Mouse (Mus musculus) induced T-regulatory cell, adult 2 months (primary cell): ENCODE measurements at regions not wholly inside any gene's neighbourhood (a gene's known extent, or its start where the extent isn't known, plus 50 kb on each side); places are given as distances from the start of the nearest gene placed in this dataset.
"Not testable (repeated sequence)": the region's sequence is repeated elsewhere in the genome, so short reads cannot be mapped to it uniquely, and the experiment has no call there.

ENCODE experiments used
- DNase-seq: peaks from one replicate; pipeline ENCODE4 v3.0.0-alpha.2; 2012; ENCODE audit warnings: low read depth

- DNase-seq: no peak
Measured at GRCm38 (mm10) chr3:153144217-153144616, 162.2 kb upstream of the St6galnac5 start.

GRCm38 (mm10) chr3:153140985-153141384 is 158.9 kb upstream of the St6galnac5 start:
- no peak for DNase-seq

- no peak for DNase-seq
Measured at GRCm38 (mm10) chr3:153125335-153125734, 143.3 kb upstream of the St6galnac5 start.

GRCm38 (mm10) chr3:153121934-153122333 is 139.9 kb upstream of the St6galnac5 start:
- no peak for DNase-seq

GRCm38 (mm10) chr3:153119142-153119541 is 137.1 kb upstream of the St6galnac5 start:
- DNase-seq: no peak

GRCm38 (mm10) chr3:153118643-153119042 is 136.6 kb upstream of the St6galnac5 start:
- no peak for DNase-seq

- no peak for DNase-seq
Measured at GRCm38 (mm10) chr3:153105591-153105990, 123.5 kb upstream of the St6galnac5 start.

GRCm38 (mm10) chr3:153090572-153090971 is 108.5 kb upstream of the St6galnac5 start:
- not testable (repeated sequence) for DNase-seq

- DNase-seq: no peak
Measured at GRCm38 (mm10) chr3:153085096-153085788, 103.2 kb upstream of the St6galnac5 start.

GRCm38 (mm10) chr3:153084226-153085095 is 102.4 kb upstream of the St6galnac5 start:
- DNase-seq: no peak

- DNase-seq: no peak
Measured at GRCm38 (mm10) chr3:153080371-153080770, 98.3 kb upstream of the St6galnac5 start.

- no peak for DNase-seq
Measured at GRCm38 (mm10) chr3:153077846-153078703, 96.0 kb upstream of the St6galnac5 start.

- no peak for DNase-seq
Measured at GRCm38 (mm10) chr3:153072200-153072919, 90.3 kb upstream of the St6galnac5 start.

- no peak for DNase-seq
Measured at GRCm38 (mm10) chr3:153071549-153071948, 89.5 kb upstream of the St6galnac5 start.

- no peak for DNase-seq
Measured at GRCm38 (mm10) chr3:153071123-153071522, 89.1 kb upstream of the St6galnac5 start.

GRCm38 (mm10) chr3:153065890-153066289 is 83.8 kb upstream of the St6galnac5 start:
- no peak for DNase-seq

- peak; percentile 4 for DNase-seq
Measured at GRCm38 (mm10) chr3:153053163-153053562, 71.1 kb upstream of the St6galnac5 start.

- no peak for DNase-seq
Measured at GRCm38 (mm10) chr3:153051566-153051965, 69.5 kb upstream of the St6galnac5 start.

- DNase-seq: no peak
Measured at GRCm38 (mm10) chr3:153045328-153045727, 63.3 kb upstream of the St6galnac5 start.

- no peak for DNase-seq
Measured at GRCm38 (mm10) chr3:153033980-153034379, 51.9 kb upstream of the St6galnac5 start.
